Mouse (Mus musculus) E14TG2a.4 (cell line): Measurements from ENCODE around the gene Srgn.

Experiments used
- CTCF ChIP-seq: conservative IDR thresholded peaks from 2 replicates; pipeline ENCODE4 v1.5.1; 2014; ENCODE audit warnings: low read length
- NANOG ChIP-seq: IDR thresholded peaks from 2 replicates; pipeline ENCODE4 v1.6.1; 2014; ENCODE audit warnings: borderline replicate concordance, low read length, mixed read lengths
- POU5F1 ChIP-seq: IDR thresholded peaks from 2 replicates; pipeline ENCODE4 v1.6.1; 2014; ENCODE audit warnings: low read length, borderline replicate concordance

DNA sequence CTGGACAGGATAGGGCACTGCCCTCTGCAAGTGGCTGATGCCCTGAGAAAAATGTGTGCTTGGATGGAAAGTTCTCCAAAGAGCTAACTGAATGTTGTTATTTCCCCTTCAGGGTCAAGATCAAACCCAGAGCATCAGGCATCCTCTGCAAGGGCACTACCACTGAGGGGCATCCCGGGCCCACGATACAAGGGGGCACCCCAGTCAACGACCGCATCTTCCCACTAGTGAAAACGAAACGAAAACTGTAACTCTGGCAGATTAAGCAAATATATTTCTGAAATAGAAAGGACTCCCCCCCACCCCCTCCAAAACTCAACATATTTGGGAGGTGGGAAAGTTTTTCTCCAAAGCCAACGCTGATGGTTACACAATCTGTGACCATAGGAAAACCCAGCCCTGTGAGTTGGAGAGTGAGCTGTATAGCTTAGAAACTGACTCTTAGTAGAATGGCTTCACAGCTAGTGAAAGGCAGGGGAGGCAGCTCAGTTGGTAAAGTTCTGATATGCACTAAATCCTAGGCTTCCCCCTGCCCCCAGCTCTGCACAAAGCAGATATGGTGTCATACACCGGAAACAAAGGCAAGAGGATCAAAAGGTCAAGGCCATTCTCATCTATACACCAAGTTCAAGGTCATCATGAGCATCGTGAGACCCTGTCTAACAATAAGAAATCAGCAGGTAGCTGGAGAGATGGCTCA is 26.2 kb downstream of the Srgn start:
- TF ChIP-seq CTCF (no peak), POU5F1 (no peak), NANOG (no peak)
